7 mouse cellular contexts compared by ENCODE assay signal in genomic region chr17:71001067-71001466, GRCm38 (mm10). TPM values are rescaled to one million over a fixed set of nuclear protein-coding genes. Genes with fewer than 3 reads are reported as not detected.
A peak's percentile ranks its signal among the peaks of the same experiment; 100 is the strongest.
DNase-seq lines count a peak whose midpoint lies in the region; ATAC-seq and TF ChIP-seq lines count a peak whose summit lies in the region.

No protein-coding gene starts in this region.

- peak overlapping the region; percentile 91 for H3K4me3 ChIP-seq in lung, embryonic 16.5 days (ENCODE audit: low read length)
- peak overlapping the region; percentile 95 for H3K4me3 ChIP-seq in embryonic facial prominence, embryonic 15.5 days (replicated peaks)
- peak overlapping the region; percentile 97 for H3K4me3 ChIP-seq in intestine, postnatal 0 days (ENCODE audit: low read depth, low read length)
- peak overlapping the region; percentile 99 for H3K4me3 ChIP-seq in neural tube, embryonic 15.5 days (replicated peaks)

- no peak for TF ChIP-seq CTCF in intestine, postnatal 0 days (IDR thresholded peaks at IDR 0.05; ENCODE audit: low read depth)

- peaks cover 36% of the 10 kb centered on the region for H3K4me1 ChIP-seq in lung, embryonic 16.5 days (replicated peaks; ENCODE audit: control insufficient read depth, insufficient read depth, low read length)
- H3K4me1 ChIP-seq in embryonic facial prominence, embryonic 15.5 days = peaks cover 30% of the 10 kb centered on the region
- H3K4me1 ChIP-seq in intestine, postnatal 0 days (replicated peaks; ENCODE audit: control insufficient read depth, insufficient read depth, low read length) = no peaks in the 10 kb centered on the region
- H3K4me1 ChIP-seq in neural tube, embryonic 15.5 days = peaks cover 26% of the 10 kb centered on the region

- no peak for DNase-seq in lung, postnatal 14 days
- no peak for DNase-seq in gastrocnemius, adult 18-20 months (ENCODE audit: low spot score)
- no peak for DNase-seq in ovary, postnatal 14 days (ENCODE audit: low spot score)

- peak overlapping the region; percentile 100 for H3K27ac ChIP-seq in lung, embryonic 16.5 days (ENCODE audit: low read length)
- peak overlapping the region; percentile 100 for H3K27ac ChIP-seq in embryonic facial prominence, embryonic 15.5 days (replicated peaks)
- peak overlapping the region; percentile 100 for H3K27ac ChIP-seq in intestine, postnatal 0 days (ENCODE audit: low read depth, low read length)
- peak overlapping the region; percentile 98; the same call in 1 of the 2 replicates for H3K27ac ChIP-seq in neural tube, embryonic 15.5 days (replicated peaks)

- H3K36me3 ChIP-seq in lung, embryonic 16.5 days (ENCODE audit: control insufficient read depth, insufficient read depth, low read length) = peaks cover 4% of the 10 kb centered on the region
- peaks cover 6% of the 10 kb centered on the region for H3K36me3 ChIP-seq in embryonic facial prominence, embryonic 15.5 days
- peaks cover 5% of the 10 kb centered on the region for H3K36me3 ChIP-seq in intestine, postnatal 0 days (ENCODE audit: control insufficient read depth, insufficient read depth)
- H3K36me3 ChIP-seq in neural tube, embryonic 15.5 days = no peaks in the 10 kb centered on the region

- no peak for ATAC-seq in lung, embryonic 16.5 days (ENCODE audit: low read depth)
- no peak for ATAC-seq in embryonic facial prominence, embryonic 15.5 days (ENCODE audit: insufficient number of reproducible peaks, low FRiP score, low TSS enrichment, low read depth)
- ATAC-seq in intestine, postnatal 0 days = no peak
- no peak for ATAC-seq in neural tube, embryonic 15.5 days (ENCODE audit: low FRiP score)

- 4% methylated on average over 6 of the region's 6 CpGs for WGBS in lung, embryonic 16.5 days
- WGBS in embryonic facial prominence, embryonic 15.5 days = 6% methylated on average over 6 of the region's 6 CpGs
- 4% methylated on average over 6 of the region's 6 CpGs for WGBS in intestine, postnatal 0 days
- 15% methylated on average over 6 of the region's 6 CpGs for WGBS in neural tube, embryonic 15.5 days

- peak overlapping the region; percentile 71 for H3K4me2 ChIP-seq in lung, embryonic 16.5 days (ENCODE audit: low read depth, low read length)
- H3K4me2 ChIP-seq in embryonic facial prominence, embryonic 15.5 days (replicated peaks) = peak overlapping the region; percentile 60
- H3K4me2 ChIP-seq in intestine, postnatal 0 days (replicated peaks; ENCODE audit: low read depth) = peak overlapping the region; percentile 69
- peak overlapping the region; percentile 77 for H3K4me2 ChIP-seq in neural tube, embryonic 15.5 days

- H3K9me3 ChIP-seq in lung, embryonic 16.5 days (ENCODE audit: control insufficient read depth, low read length) = no peaks in the 10 kb centered on the region
- H3K9me3 ChIP-seq in embryonic facial prominence, embryonic 15.5 days (replicated peaks) = no peaks in the 10 kb centered on the region
- H3K9me3 ChIP-seq in intestine, postnatal 0 days (ENCODE audit: control insufficient read depth) = no peaks in the 10 kb centered on the region
- no peaks in the 10 kb centered on the region for H3K9me3 ChIP-seq in neural tube, embryonic 15.5 days (replicated peaks)

- H3K27me3 ChIP-seq in lung, embryonic 16.5 days (ENCODE audit: control insufficient read depth, insufficient read depth, low read depth, low read length) = no peaks in the 10 kb centered on the region
- H3K27me3 ChIP-seq in embryonic facial prominence, embryonic 15.5 days = no peaks in the 10 kb centered on the region
- H3K27me3 ChIP-seq in intestine, postnatal 0 days (replicated peaks; ENCODE audit: control insufficient read depth, insufficient read depth, low read length) = no peaks in the 10 kb centered on the region
- no peaks in the 10 kb centered on the region for H3K27me3 ChIP-seq in neural tube, embryonic 15.5 days (replicated peaks)

- peak overlapping the region; percentile 100 for H3K9ac ChIP-seq in lung, embryonic 16.5 days (ENCODE audit: low read length)
- H3K9ac ChIP-seq in embryonic facial prominence, embryonic 15.5 days = peak overlapping the region; percentile 100
- peak overlapping the region; percentile 99 for H3K9ac ChIP-seq in intestine, postnatal 0 days (ENCODE audit: low read depth, low read length)
- peak overlapping the region; percentile 80 for H3K9ac ChIP-seq in neural tube, embryonic 15.5 days (replicated peaks)

RNA-seq across cellular contexts. Expression of gene Myom1, which starts 1.4 kb away (rescaled TPM):
- 11.4 and 13.2 TPM in 2 replicates for polyA plus RNA-seq in lung, embryonic 16.5 days (2015; fragmentation: Nextera tagmentation; extraction: Ambion mirVana)
- polyA plus RNA-seq in embryonic facial prominence, embryonic 15.5 days (2015; fragmentation: Nextera tagmentation; extraction: Ambion mirVana) = 22.9 and 32.8 TPM in 2 replicates
- polyA plus RNA-seq in intestine, postnatal 0 days (2015; fragmentation: Nextera tagmentation; extraction: Ambion mirVana) = 8.9 and 12.4 TPM in 2 replicates
- polyA plus RNA-seq in neural tube, embryonic 15.5 days (2015; fragmentation: Nextera tagmentation; extraction: Ambion mirVana) = 3.3 and 3.6 TPM in 2 replicates
- 1,000 to 10,000 TPM; 1,275 to 1,360 TPM for total RNA-seq in gastrocnemius, adult 18-20 months (2021)

RNA-seq across cellular contexts. Expression of gene Myl12a, which starts 1.6 kb away (rescaled TPM):
- polyA plus RNA-seq in lung, embryonic 16.5 days (2015; fragmentation: Nextera tagmentation; extraction: Ambion mirVana) = 738 and 739 TPM in 2 replicates
- 665 and 690 TPM in 2 replicates for polyA plus RNA-seq in embryonic facial prominence, embryonic 15.5 days (2015; fragmentation: Nextera tagmentation; extraction: Ambion mirVana)
- polyA plus RNA-seq in intestine, postnatal 0 days (2015; fragmentation: Nextera tagmentation; extraction: Ambion mirVana) = 396 and 417 TPM in 2 replicates
- polyA plus RNA-seq in neural tube, embryonic 15.5 days (2015; fragmentation: Nextera tagmentation; extraction: Ambion mirVana) = 103 and 187 TPM in 2 replicates
- 100 to 1,000 TPM; 404 to 553 TPM for total RNA-seq in gastrocnemius, adult 18-20 months (2021)
